Mouse (Mus musculus) kidney, adult 2 months (tissue): Measurements from ENCODE around the gene Hist1h2be.

Experiments used
- CTCF ChIP-seq: fragments of 200-500 bp; conservative IDR thresholded peaks from 2 replicates; pipeline ENCODE4 v1.5.1; 2011; ENCODE audit warnings: low read depth, mild to moderate bottlenecking, control low read depth, low read length, moderate library complexity, mixed read lengths; ENCODE audit not compliant: insufficient read depth, insufficient read length
- POLR2A ChIP-seq: fragments of 200-500 bp; IDR thresholded peaks from one replicate; pipeline ENCODE4 v1.6.1; 2011; ENCODE audit warnings: low read depth, low read length, control low read depth

GRCm38 (mm10) chr13:23552962-23553361 lies 68.0 kb downstream of the Hist1h2be start, which contains the start of gene Hist1h1d:
- TF ChIP-seq CTCF (no peak), POLR2A (no peak)
